Mouse (Mus musculus) E14TG2a.4 (cell line): Measurements from ENCODE around the gene Arhgef1.

Experiments used
- H3K27me3 ChIP-seq: 2 replicates; pipeline ENCODE4 v1.6.1; 2014; ENCODE audit warnings: low read length, control low read depth; ENCODE audit not compliant: insufficient read depth
- H3K36me3 ChIP-seq: 2 replicates; pipeline ENCODE4 v1.6.1; 2014; ENCODE audit warnings: low read length, control low read depth; ENCODE audit not compliant: insufficient read depth
- H3K4me1 ChIP-seq: replicated peaks from 2 replicates; pipeline ENCODE4 v1.6.1; 2014; ENCODE audit warnings: low read depth, low read length, control low read depth
- H3K4me3 ChIP-seq: replicated peaks from 2 replicates; pipeline ENCODE4 v1.5.1; 2014; ENCODE audit warnings: mild to moderate bottlenecking, low read length
- H3K9me3 ChIP-seq: 2 replicates; pipeline ENCODE4 v1.6.1; 2014; ENCODE audit warnings: low read length, control low read depth
- CTCF ChIP-seq: conservative IDR thresholded peaks from 2 replicates; pipeline ENCODE4 v1.5.1; 2014; ENCODE audit warnings: low read length
- NANOG ChIP-seq: IDR thresholded peaks from 2 replicates; pipeline ENCODE4 v1.6.1; 2014; ENCODE audit warnings: borderline replicate concordance, low read length, mixed read lengths
- POU5F1 ChIP-seq: IDR thresholded peaks from 2 replicates; pipeline ENCODE4 v1.6.1; 2014; ENCODE audit warnings: low read length, borderline replicate concordance

Arhgef1 gene

GRCm38 (mm10) chr7:24869080-24869479 lies 33.6 kb upstream of the Arhgef1 start:
- no peak overlapping the region; the same call in 1 of the 2 replicates for H3K4me3 ChIP-seq
- no peaks in the 10 kb centered on the region for H3K9me3 ChIP-seq
- no peak for TF ChIP-seq NANOG
- no peak for TF ChIP-seq CTCF
- TF ChIP-seq POU5F1 = no peak
- no peaks in the 10 kb centered on the region for H3K36me3 ChIP-seq
- H3K4me1 ChIP-seq = peaks cover 28% of the 10 kb centered on the region
- H3K27me3 ChIP-seq = peaks cover 82% of the 10 kb centered on the region

- H3K4me1 ChIP-seq = peaks cover 28% of the 10 kb centered on the region
- TF ChIP-seq CTCF (no peak), POU5F1 (no peak), NANOG (no peak)
Observed at GRCm38 (mm10) chr7:24869532-24870165, 33.1 kb upstream of the Arhgef1 start, which contains the start of the genes Lypd4 and Dmrtc2. Gene Lypd4 (minus strand): TSS chr7:24869941. Gene Dmrtc2 (plus strand): TSS chr7:24870057.

DNA sequence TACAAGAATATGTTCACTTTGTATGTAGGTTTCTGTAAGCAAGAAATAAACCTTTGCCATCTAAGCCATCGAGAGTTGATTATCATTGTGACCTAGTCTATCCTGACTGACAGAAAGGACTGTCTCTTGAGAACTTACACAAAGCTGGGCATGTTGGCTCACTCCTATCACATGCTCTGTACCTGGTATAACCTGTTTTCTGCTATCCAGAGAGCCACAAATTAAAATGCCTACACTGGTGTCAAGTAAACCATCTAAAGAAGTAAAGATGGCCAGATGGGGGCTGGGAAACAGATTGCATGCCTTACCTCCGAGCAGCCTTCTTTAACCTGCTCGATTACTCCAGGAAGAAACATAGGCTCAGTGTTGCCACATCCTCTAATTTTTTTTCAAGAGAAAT lies 25.1 kb upstream of the Arhgef1 start:
- peaks cover 81% of the 10 kb centered on the region for H3K4me1 ChIP-seq
- H3K27me3 ChIP-seq = peaks cover 37% of the 10 kb centered on the region
- H3K9me3 ChIP-seq = no peaks in the 10 kb centered on the region
- TF ChIP-seq NANOG = no peak
- TF ChIP-seq POU5F1 = no peak
- no peak overlapping the region for H3K4me3 ChIP-seq
- no peaks in the 10 kb centered on the region; the same call in 1 of the 2 replicates for H3K36me3 ChIP-seq

More at GRCm38 (mm10) chr7:24869532-24870165, 33.1 kb upstream of the Arhgef1 start, which contains the start of the genes Lypd4 and Dmrtc2:
- H3K9me3 ChIP-seq = no peaks in the 10 kb centered on the region
- no peaks in the 10 kb centered on the region for H3K36me3 ChIP-seq
- H3K27me3 ChIP-seq = peaks cover 83% of the 10 kb centered on the region
- H3K4me3 ChIP-seq = peak within 1 kb of the TSS; percentile 23; the same call in 1 of the 2 replicates

GRCm38 (mm10) chr7:24879620-24880019 lies 23.1 kb upstream of the Arhgef1 start:
- Histone ChIP-seq H3K4me1 (peaks cover 77% of the 10 kb centered on the region), H3K27me3 (peaks cover 18% of the 10 kb centered on the region), H3K4me3 (peak overlapping the region; percentile 51), H3K36me3 (no peaks in the 10 kb centered on the region; the same call in 1 of the 2 replicates), H3K9me3 (no peaks in the 10 kb centered on the region)
- peak; percentile 85; the same call in 1 of the 2 replicates for TF ChIP-seq POU5F1
- no peak for TF ChIP-seq CTCF
- peak; percentile 89 for TF ChIP-seq NANOG

- Histone ChIP-seq H3K27me3 (no peaks in the 10 kb centered on the region), H3K4me3 (no peak overlapping the region), H3K4me1 (peaks cover 76% of the 10 kb centered on the region), H3K36me3 (peaks cover 28% of the 10 kb centered on the region), H3K9me3 (no peaks in the 10 kb centered on the region)
- TF ChIP-seq NANOG = no peak
- TF ChIP-seq POU5F1 = no peak
- TF ChIP-seq CTCF = no peak
Observed at GRCm38 (mm10) chr7:24882416-24883199, 20.1 kb upstream of the Arhgef1 start.

DNA sequence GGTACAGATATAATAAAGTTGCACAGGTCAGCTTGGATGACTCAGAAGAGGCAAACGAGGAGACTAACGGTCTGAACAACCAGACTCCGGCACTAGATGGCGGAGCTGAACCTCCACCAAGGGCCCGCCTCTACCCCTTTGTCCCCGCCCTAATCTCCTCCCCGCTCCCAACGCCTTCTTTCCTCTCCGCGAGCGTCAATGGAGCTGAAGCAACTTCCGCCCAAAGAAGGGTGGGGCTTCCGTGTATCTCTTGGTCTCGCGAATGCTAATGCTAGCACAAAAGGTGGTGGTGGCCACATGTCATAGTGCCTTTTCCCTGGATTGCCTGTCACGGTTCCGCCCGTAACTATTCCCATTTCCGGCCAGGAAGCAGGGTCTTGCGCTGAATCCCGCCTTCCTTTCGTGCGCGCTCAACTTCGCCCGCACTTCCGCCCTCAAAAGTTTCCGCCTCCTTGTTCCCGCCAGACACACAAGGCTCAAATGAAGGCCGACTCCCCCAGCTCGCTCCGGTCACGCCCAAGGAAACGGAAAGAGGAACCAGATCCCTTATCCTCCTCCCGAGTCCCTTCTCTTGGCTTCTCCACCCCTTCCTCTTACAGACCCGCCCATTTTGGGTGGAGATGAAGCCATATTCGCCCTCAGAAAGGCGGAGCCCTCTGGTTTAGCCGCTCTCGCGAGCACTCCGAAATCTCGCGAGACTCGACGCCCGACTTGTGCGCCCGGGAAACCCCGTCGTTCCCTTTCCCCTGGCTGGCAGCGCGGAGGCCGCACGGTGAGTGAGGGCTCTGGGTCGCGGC lies 18.6 kb upstream of the Arhgef1 start, which contains the start of gene Rps19:
TSS of gene Rps19 (plus strand) at position 476 of the 797 bp plus-strand sequence.
- H3K9me3 ChIP-seq = no peaks in the 10 kb centered on the region
- no peaks in the 10 kb centered on the region for H3K27me3 ChIP-seq
- TF ChIP-seq POU5F1 (no peak), NANOG (no peak), CTCF (peak; percentile 17)
- H3K4me1 ChIP-seq = peaks cover 76% of the 10 kb centered on the region
- H3K4me3 ChIP-seq = peak within 1 kb of the TSS; percentile 99
- peaks cover 43% of the 10 kb centered on the region for H3K36me3 ChIP-seq

DNA sequence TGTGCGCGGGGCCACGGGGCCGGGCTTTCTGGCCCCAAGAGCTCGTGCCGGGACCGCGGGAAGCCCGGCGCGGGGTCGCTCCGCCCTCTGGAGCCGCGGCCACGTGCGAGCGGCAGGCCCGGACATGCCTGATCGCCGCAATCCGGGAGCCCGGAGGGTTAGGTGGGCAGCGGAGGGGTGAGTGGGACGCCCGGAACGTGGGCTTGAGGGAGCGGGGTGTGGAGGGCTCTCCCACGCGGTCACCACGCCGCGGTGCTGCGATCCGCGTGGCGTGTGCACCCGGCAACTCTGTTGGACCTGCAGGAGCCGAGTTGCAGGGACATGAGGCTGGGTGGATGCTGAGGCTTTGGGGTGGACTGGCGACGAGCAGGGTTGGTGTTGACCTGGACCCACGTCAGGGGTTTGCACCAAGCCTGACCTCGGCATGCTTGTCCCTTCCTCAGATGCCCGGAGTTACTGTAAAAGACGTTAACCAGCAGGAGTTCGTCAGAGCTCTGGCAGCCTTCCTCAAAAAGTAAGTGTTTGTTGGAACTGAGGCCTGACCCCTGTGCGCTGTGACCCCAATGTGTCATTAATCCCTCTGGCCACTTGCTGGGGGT lies 17.9 kb upstream of the Arhgef1 start:
- Histone ChIP-seq H3K36me3 (peaks cover 50% of the 10 kb centered on the region), H3K9me3 (no peaks in the 10 kb centered on the region), H3K27me3 (no peaks in the 10 kb centered on the region), H3K4me1 (peaks cover 77% of the 10 kb centered on the region), H3K4me3 (peak overlapping the region; percentile 99)
- no peak for TF ChIP-seq NANOG
- no peak for TF ChIP-seq POU5F1
- no peak for TF ChIP-seq CTCF
